In the genomic region with DNA sequence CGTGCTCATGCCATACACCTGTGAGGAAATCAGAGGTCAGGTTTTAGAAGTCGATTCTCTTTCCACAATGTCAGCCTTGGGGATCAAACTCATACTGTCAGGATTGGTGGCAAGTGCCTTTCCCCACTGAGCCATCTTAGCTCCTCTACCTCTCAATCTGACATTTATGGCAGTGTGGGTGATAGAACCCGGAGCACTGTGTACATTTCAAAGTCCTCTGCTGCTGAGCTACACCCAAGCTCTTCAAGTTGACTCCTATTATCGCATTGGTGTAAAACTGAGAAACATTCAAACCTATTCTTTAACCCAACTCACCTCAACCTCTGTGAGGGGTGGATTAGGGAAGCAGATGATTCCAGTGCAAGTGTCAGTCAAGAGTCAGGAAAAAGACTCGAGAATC, we compare ENCODE assay signal across 16 mouse cellular contexts.
"Had no signal": no experiment of that assay in that cellular context is flagged by ENCODE, and none has a peak within 500 bp of the region (broad histone marks: within the 10 kb centered on the region; RNA-seq: fewer than 3 reads in every experiment).

No protein-coding gene starts in this region.

- H3K9ac ChIP-seq: neural tube, embryonic 13.5 days; neural tube, embryonic 15.5 days; stomach, embryonic 15.5 days had no signal

- H3K4me3 ChIP-seq: neural tube, embryonic 13.5 days; neural tube, embryonic 15.5 days; stomach, embryonic 15.5 days had no signal

- H3K27ac ChIP-seq: neural tube, embryonic 13.5 days; neural tube, embryonic 15.5 days; stomach, embryonic 15.5 days; stomach, postnatal 0 days had no signal

- DNase-seq: retina, postnatal 1 day; right cerebral cortex, adult 18-20 months; right cerebral cortex, postnatal 14 days; right cerebral cortex, postnatal 25 days; right cerebral cortex, postnatal 4 days; spleen, adult 18-20 months; thymus, adult 18-20 months; thymus, adult 2 months; thymus, postnatal 14 days; thymus, postnatal 25 days; thymus, postnatal 36 days; thymus, postnatal 4 days had no signal

- H3K4me2 ChIP-seq: neural tube, embryonic 13.5 days; neural tube, embryonic 15.5 days; stomach, embryonic 15.5 days had no signal

- H3K9me3 ChIP-seq: neural tube, embryonic 13.5 days; neural tube, embryonic 15.5 days; stomach, embryonic 15.5 days had no signal

- H3K4me1 ChIP-seq: neural tube, embryonic 15.5 days; stomach, embryonic 15.5 days had no signal

- H3K36me3 ChIP-seq: neural tube, embryonic 13.5 days; neural tube, embryonic 15.5 days; stomach, embryonic 15.5 days had no signal

- H3K27me3 ChIP-seq: neural tube, embryonic 13.5 days; neural tube, embryonic 15.5 days; stomach, embryonic 15.5 days had no signal
